Mouse (Mus musculus) right cerebral cortex, postnatal 36 days (tissue): Measurements from ENCODE around the gene Swt1.
"Not testable (repeated sequence)": the region's sequence is repeated elsewhere in the genome, so short reads cannot be mapped to it uniquely, and the experiment has no call there.

Experiments
- DNase-seq, 2 experiments: peaks; one replicate each; pipeline ENCODE4 v3.0.0; 2022; ENCODE audit warnings: low spot score in 2 of 2, mixed read lengths in 1 of 2

Swt1 gene

GRCm38 (mm10) chr1:151428263-151429221 lies at the start of gene Swt1, which contains the start of gene Trmt1l:
Gene Swt1, minus strand, starts transcription at chr1:151428455.
Gene Trmt1l, plus strand, starts transcription at chr1:151428542.
- peak; percentile 99 for DNase-seq

DNA sequence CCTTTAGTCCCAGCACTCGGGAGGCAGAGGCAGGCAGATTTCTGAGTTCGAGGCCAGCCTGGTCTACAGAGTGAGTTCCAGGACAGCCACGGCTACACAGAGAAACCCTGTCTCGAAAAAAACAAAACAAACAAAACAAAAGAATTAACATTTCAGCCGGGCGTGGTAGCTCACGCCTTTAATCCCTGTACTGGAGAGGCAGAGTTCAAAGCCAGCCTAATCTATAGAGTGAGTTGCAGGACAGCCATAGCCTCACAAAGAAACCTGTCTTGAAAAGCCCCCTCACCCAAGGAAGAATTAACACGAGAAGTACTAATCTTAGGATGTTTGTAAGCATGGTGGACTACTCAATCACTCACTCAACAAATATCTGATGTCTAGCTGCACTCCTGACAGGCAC lies 44.1 kb upstream of the Swt1 start:
- not testable (repeated sequence) for DNase-seq

- no peak for DNase-seq
These were observed 43.2 kb upstream of the Swt1 start for GRCm38 (mm10) chr1:151471429-151471828.

DNA sequence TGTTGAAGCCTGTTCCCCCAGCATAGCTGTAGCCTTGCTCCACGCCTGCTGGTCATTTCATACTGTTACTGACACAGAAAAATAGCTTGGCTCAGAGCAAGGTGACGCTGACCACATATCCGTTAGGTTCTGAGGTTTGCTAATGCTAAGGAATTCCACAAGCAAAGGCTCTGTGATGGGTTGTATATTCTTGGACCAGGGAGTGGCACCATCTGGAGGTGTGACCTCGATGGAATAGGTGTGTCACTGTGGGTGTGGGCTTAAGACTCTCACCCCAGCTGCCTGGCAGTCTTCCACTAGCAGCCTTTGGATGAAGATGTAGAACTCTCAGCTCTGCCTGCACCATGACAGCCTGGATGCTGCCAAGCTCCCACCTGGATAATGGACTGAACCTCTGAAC lies 38.3 kb upstream of the Swt1 start:
- DNase-seq, result no peak

GRCm38 (mm10) chr1:151464914-151465313 lies 36.7 kb upstream of the Swt1 start:
- no peak for DNase-seq

GRCm38 (mm10) chr1:151461265-151461664 lies 33.0 kb upstream of the Swt1 start:
- DNase-seq, result no peak

DNA sequence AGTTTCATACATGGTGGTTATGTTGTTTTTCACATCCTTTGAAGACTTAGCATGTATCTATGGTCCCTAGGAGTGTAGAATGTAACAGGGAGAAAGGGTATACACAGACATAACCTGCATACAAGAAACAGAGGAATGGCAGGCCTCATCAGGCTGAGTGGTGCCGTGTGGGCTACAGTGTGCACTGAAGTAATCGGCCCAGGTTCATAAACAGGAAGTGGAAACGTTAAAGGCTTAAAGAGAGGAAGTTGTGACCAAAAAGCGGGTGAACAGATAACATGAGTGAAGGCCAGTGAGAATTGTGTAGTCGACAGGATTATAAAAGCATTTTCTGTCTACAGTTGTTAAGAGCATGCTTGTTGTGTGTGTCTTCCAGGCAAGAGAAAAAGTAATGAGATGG lies 28.8 kb upstream of the Swt1 start:
- no peak for DNase-seq

DNA sequence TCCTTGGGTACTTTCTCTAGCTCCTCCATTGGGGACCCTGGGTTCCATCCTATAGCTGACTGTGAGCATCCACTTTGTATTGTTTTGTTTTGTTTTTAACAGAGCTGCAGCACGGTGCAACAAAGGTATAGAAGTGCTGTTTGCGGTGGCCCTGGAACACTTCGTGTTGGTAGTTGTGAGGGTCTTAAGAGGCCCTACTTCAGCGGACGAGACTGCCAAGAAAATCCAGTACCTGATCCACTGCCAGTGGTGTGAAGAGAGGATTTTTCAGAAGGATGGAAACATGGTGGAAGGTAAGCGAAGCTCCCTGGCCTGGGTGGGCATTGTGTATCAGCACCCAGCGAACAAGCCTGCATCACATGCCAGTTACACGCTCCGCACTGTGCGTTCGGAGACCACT lies 23.7 kb upstream of the Swt1 start:
- DNase-seq, result no peak

GRCm38 (mm10) chr1:151450851-151451250 lies 22.6 kb upstream of the Swt1 start:
- DNase-seq, result no peak

DNA sequence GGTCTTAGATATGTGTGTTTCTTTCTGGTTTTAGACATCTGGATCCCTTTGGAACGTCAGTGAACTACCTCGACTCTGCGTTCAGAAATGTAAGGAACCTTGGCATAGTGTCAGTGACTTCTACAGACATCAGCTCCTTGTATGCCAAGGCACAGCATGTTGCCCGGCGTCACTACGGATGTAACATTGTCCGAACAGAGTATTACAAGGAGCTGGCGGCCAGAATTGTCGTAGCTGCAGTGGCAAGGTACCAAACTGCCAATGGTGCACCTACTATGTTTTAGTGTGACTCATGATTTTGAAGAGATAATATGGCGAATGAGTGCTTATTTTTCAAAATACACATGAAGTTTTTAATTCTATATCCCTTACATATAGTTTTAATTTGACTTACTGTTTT lies 21.6 kb upstream of the Swt1 start:
- DNase-seq, result no peak

GRCm38 (mm10) chr1:151435431-151435830 lies 7.2 kb upstream of the Swt1 start:
- DNase-seq, result no peak

DNA sequence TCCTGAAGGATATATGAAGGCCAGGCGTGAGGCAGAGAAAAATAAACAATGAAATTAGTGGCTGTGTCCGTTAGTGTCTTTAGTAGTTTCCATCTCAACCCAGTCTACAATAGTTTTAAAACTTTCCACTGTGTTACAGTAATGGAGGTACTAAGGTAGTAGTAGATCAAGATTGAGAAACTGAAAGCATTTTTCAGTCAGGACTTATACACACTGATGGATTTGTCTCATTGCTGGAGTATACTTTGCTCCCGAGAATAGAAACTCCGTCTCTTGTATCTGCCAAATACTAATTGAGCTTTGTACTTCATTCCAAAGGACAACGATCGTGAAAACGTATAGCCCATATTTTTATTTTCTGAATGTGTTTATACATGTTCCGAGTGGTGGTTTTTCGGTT lies 1.1 kb upstream of the Swt1 start:
- no peak for DNase-seq

GRCm38 (mm10) chr1:151427888-151428262 lies 380 bp downstream of the Swt1 start:
- no peak for DNase-seq

GRCm38 (mm10) chr1:151426947-151427600 lies 1.2 kb downstream of the Swt1 start:
- no peak for DNase-seq

GRCm38 (mm10) chr1:151422178-151422577 lies 6.1 kb downstream of the Swt1 start:
- no peak for DNase-seq

DNA sequence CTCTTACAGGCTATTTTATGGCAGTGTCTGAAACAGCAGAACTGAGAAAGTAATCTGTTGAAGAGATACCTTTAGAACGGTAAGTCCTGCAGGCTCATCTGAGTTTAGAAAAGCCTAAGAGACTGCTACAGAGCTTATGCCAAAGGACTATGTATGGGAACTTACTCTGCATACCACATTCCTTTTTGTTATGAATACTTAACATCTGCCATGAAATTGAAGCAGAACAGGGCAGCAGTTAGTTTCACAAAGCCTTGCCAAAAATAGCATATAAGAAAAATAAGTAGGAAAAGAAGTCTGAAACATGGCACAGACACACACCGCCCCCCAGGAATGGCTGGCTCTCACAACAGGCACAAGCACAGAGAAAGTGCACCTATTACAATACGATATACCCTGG lies 18.4 kb downstream of the Swt1 start:
- DNase-seq, result no peak

- DNase-seq, result no peak
These were observed 38.2 kb downstream of the Swt1 start for GRCm38 (mm10) chr1:151390029-151390428.

- no peak for DNase-seq
These were observed 50.9 kb downstream of the Swt1 start for GRCm38 (mm10) chr1:151377353-151377752.

DNA sequence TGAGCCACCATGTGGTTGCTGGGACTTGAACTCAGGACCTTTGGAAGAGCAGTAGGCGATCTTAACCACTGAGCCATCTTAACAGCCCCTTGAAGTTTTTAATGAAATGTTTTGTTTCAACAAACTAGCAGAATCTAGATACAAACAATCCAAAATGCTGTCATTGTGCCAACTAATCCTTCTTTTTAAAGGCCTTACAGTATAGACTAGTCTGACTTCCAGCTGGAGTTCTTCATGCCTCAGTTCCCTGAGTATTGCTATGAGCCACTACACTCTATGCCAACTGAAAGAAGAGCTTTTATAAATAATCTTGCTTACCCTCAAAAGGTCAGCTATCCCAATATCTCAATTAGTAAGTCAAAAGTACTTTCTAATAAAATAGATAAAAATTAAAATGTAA lies 55.4 kb downstream of the Swt1 start:
- no peak for DNase-seq

DNA sequence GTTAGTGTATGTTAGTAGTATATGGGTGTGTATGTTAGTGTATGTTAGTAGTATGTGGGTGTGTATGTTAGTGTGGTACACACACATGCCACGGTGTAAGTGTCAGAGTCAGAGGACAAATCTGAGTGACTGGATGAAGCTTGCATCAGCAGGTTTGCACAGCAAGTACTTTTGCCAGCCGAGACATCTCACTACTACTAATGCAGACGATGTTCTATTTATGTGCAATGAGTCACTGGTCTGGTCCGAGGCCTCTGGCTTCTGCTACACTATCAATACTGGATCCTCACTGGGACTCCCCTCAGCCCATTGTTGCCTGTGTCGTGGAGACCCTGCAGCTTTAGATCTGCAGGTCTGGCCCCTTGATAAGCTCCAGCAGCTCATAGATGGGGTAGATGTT lies 56.7 kb downstream of the Swt1 start:
- no peak for DNase-seq

GRCm38 (mm10) chr1:151370573-151370972 lies 57.7 kb downstream of the Swt1 start:
- DNase-seq, result no peak

DNA sequence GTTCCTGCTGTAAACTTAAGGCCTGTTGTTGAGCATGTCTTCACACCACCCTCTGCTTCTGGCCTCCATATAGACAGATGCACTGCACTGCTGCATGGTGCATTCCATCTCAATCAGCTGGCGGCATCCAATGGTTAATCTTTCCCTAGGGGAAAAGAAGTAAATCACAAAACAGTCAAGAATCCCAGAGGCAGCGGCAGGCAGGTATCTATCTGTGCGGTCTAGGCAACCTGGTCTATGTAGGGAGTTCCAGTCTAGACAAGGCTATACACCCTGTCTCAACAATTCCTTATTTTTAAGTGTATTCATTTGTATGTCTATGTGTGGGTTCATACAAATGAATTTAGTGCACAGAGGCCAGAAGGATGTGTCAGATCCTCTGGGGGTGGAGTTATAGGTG lies 59.8 kb downstream of the Swt1 start:
- DNase-seq, result no peak

- no peak for DNase-seq
These were observed 60.4 kb downstream of the Swt1 start for GRCm38 (mm10) chr1:151367721-151368324.
